Mouse (Mus musculus) hindbrain, embryonic 12.5 days (tissue): ENCODE results near the gene Ahnak. TPM values are rescaled to one million over a fixed set of nuclear protein-coding genes. Genes with fewer than 3 reads are reported as not detected.
A peak's percentile ranks its signal among the peaks of the same experiment; 100 is the strongest.

Experiments used
- ATAC-seq: fragments of 200-750 bp; cut with Nextera tagmentation; 2 replicates; pipeline ENCODE4 v1.8.0; 2017; ENCODE audit warnings: moderate TSS enrichment; ENCODE audit not compliant: low FRiP score
- H3K27ac ChIP-seq: fragments of 300-500 bp; sonication (generic); 2 replicates; pipeline ENCODE4 v1.5.1; 2016; ENCODE audit warnings: mild to moderate bottlenecking
- H3K27me3 ChIP-seq: fragments of 300-500 bp; sonication (generic); 2 replicates; pipeline ENCODE4 v1.6.1; 2016; ENCODE audit warnings: mild to moderate bottlenecking
- H3K36me3 ChIP-seq: fragments of 300-500 bp; sonication (generic); 2 replicates; pipeline ENCODE4 v1.6.1; 2016; ENCODE audit warnings: mild to moderate bottlenecking
- H3K4me1 ChIP-seq: fragments of 300-500 bp; sonication (generic); 2 replicates; pipeline ENCODE4 v1.6.1; 2016
- H3K4me2 ChIP-seq: fragments of 300-500 bp; sonication (generic); replicated peaks from 2 replicates; pipeline ENCODE4 v1.6.1; 2016; ENCODE audit warnings: mild to moderate bottlenecking
- H3K4me3 ChIP-seq: fragments of 300-500 bp; sonication (generic); 2 replicates; pipeline ENCODE4 v1.5.1; 2016; ENCODE audit warnings: mild to moderate bottlenecking
- H3K9ac ChIP-seq: fragments of 300-500 bp; sonication (generic); 2 replicates; pipeline ENCODE4 v1.6.1; 2016; ENCODE audit warnings: mild to moderate bottlenecking, moderate library complexity
- H3K9me3 ChIP-seq: fragments of 300-500 bp; sonication (generic); replicated peaks from 2 replicates; pipeline ENCODE4 v1.6.1; 2016; ENCODE audit warnings: mild to moderate bottlenecking
- WGBS: fragments of 180-500 bp; shearing (Covaris S2); methylation state at CpG from one replicate; pipeline ENCODE4 v1.1.7; 2016; 5-methylcytosine and 5-hydroxymethylcytosine counted together
- polyA plus RNA-seq: library from polyadenylated mRNA; unstranded; fragments of >200 nt; fragmentation: Nextera tagmentation; extraction: Ambion mirVana; gene quantifications from 2 replicates; pipeline ENCODE4 v1.2.1, GENCODE M21; 2016

Gene Ahnak
- 12.7 and 15.4 TPM in 2 replicates for polyA plus RNA-seq

- peaks cover 50% of the 10 kb centered on the region for H3K4me1 ChIP-seq
- peaks cover 47% of the 10 kb centered on the region for H3K27me3 ChIP-seq
- H3K9ac ChIP-seq: peak within 1 kb of the TSS; percentile 71
- H3K27ac ChIP-seq: peak within 1 kb of the TSS; percentile 52; the same call in 1 of the 2 replicates
- peak within 1 kb of the TSS; percentile 49 for H3K4me3 ChIP-seq
- no peaks in the 10 kb centered on the region for H3K9me3 ChIP-seq
- H3K36me3 ChIP-seq: no peaks in the 10 kb centered on the region
- ATAC-seq: peak; percentile 24
- WGBS: under 1% methylated on average over 38 of the region's 42 CpGs
- H3K4me2 ChIP-seq: peak within 1 kb of the TSS; percentile 92
Observed at GRCm38 (mm10) chr19:8989066-8989566, at the start of gene Ahnak. TSS of gene Ahnak (plus strand) at chr19:8989284.

DNA sequence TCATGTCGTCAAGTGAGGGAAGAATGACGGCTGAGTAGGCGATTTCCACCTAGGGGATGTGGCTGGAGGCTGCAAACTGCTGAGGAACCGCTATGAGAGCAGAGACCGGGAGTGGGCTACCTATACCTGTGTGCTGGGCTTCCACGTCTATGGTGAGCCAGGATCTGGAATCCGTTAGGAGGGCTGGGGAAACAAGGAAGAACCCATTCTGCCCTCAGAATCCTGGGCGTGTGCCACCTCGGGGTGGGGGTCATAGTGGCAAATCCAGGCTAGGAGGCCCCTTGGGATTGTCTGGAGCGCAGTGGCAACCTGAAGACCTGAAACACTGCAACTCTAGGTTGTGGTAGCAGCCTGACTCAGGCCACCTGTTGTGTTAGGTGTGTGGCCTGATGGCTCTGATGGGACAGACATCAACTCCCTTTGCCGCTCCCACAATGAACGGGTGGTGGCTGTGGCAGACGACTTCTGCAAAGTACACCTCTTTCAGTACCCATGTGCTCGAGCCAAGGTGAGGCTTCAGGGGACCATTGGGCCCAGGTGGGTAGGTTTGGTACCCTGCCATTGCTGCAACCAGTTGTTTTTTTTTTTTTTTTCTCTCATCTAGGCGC, 48.5 kb upstream of the Ahnak start:
- 83% methylated on average over 15 of the region's 15 CpGs for whole genome bisulfite sequencing
- no peak overlapping the region for H3K27ac ChIP-seq

DNA sequence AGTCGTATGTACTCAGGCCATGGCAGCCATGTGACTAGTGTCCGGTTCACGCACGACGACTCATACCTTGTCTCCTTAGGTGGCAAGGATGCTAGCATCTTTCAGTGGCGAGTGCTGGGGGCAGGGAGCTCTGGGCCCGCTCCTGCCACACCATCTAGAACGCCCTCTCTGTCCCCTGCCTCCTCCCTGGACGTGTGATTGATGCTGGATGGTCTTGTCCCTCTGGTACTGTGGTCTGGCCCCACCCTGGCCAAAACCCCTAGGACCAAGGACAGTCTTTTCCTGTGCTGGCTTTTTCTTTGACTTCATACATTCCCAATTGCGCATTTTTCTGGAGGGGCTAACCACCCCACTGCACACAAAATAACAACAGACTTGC, 48.0 kb upstream of the Ahnak start:
- ATAC-seq: no peak; the same call in 1 of the 2 replicates
- 40% methylated on average over 10 of the region's 10 CpGs for WGBS

More for the DNA sequence above, 48.5 kb upstream of the Ahnak start:
- Histone ChIP-seq H3K9me3 (no peaks in the 10 kb centered on the region), H3K4me2 (peak overlapping the region; percentile 68; the same call in 1 of the 2 replicates), H3K4me3 (no peak overlapping the region), H3K27me3 (no peaks in the 10 kb centered on the region), H3K4me1 (peaks cover 24% of the 10 kb centered on the region), H3K9ac (no peak overlapping the region), H3K36me3 (peaks cover 25% of the 10 kb centered on the region)
- no peak for ATAC-seq

DNA sequence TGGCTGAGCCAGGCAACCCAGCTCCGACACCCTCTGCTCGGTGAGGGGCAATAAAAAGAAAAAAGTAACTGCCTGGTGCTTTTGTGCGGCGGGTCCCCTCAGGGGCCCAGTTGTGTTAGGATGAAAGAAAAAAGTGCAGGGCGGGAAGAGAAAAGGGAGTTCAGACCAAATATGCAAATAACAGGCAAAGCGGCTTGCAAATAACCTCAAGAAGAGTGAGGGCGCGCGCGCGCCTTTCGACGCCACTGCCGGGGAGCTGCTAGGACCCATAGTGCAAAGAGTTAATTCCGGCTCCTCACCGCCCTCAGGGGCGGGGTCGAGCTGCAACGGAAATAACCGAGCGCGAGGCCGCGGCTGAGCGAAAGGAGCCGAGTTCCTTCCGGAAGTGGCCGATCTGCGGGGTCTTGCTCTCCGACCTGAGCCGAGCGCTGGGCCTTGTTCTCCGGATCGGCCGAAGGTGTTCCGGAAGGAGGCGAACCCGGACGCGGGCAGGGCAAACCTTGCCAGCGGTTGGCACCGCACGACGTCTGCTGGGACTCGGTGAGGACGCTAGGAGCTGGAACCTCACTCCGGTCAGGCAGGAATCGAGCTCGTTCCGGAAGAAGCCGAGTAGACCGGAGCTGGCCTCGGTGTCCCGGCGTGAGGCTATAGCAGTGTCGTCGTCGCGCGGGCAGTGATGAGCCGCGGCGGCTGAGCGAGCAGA, 47.4 kb upstream of the Ahnak start, which contains the start of gene Mta2:
Mta2 (plus strand) TSS at position 361 of the 703 bp plus-strand sequence.
- peaks cover 33% of the 10 kb centered on the region for H3K36me3 ChIP-seq
- peak within 1 kb of the TSS; percentile 68 for H3K4me2 ChIP-seq
- peak within 1 kb of the TSS; percentile 97 for H3K27ac ChIP-seq
- ATAC-seq: peak; percentile 95
- no peaks in the 10 kb centered on the region for H3K27me3 ChIP-seq
- H3K4me3 ChIP-seq: peak within 1 kb of the TSS; percentile 83
- under 1% methylated on average over 64 of the region's 64 CpGs for WGBS
- peaks cover 24% of the 10 kb centered on the region for H3K4me1 ChIP-seq
- no peaks in the 10 kb centered on the region for H3K9me3 ChIP-seq
- peak within 1 kb of the TSS; percentile 95 for H3K9ac ChIP-seq

More for the DNA sequence above, 48.0 kb upstream of the Ahnak start:
- peak overlapping the region; percentile 83 for H3K4me3 ChIP-seq
- peak overlapping the region; percentile 97 for H3K27ac ChIP-seq
- H3K4me1 ChIP-seq: peaks cover 24% of the 10 kb centered on the region
- H3K27me3 ChIP-seq: no peaks in the 10 kb centered on the region
- H3K9ac ChIP-seq: peak overlapping the region; percentile 95
- no peaks in the 10 kb centered on the region for H3K9me3 ChIP-seq
- H3K36me3 ChIP-seq: peaks cover 30% of the 10 kb centered on the region
- H3K4me2 ChIP-seq: peak overlapping the region; percentile 68

DNA sequence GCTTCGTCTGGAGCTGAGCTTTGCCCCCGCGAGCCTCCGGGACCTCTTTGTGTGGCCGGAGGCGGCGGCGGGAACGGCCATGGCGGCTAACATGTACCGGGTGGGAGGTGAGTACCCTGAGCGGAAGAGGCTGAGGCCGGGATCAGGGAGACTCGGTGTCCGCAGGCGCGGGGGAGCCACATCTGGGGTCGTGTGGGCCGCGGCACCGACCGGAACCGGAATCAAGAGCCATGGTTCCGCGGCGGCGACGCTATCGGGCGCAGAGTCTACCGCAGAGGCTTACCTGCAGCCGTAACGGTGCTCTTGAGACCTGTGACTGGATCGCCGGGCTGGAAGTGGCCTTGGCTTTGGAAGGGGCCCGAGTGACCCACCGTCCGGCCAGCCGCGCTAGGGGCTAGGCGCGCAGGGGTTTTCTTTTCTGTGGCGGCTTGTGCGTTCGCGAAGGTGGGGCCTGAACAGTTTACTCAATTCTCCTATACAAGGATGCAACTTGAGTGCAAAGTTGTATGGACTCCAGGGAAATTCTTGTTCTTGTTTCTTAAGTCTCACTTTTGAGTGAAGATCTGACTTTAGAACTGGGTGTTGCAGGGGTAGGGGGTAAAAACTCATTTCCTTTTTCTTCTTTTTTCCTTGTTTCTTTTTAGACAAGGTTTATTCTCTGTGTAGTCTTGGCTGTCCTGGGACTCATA, 46.7 kb upstream of the Ahnak start:
- Histone ChIP-seq H3K4me3 (peak overlapping the region; percentile 83), H3K9ac (peak overlapping the region; percentile 95), H3K27ac (peak overlapping the region; percentile 97), H3K27me3 (no peaks in the 10 kb centered on the region), H3K4me2 (peak overlapping the region; percentile 68), H3K36me3 (peaks cover 33% of the 10 kb centered on the region), H3K9me3 (no peaks in the 10 kb centered on the region), H3K4me1 (peaks cover 24% of the 10 kb centered on the region)
- whole genome bisulfite sequencing: under 1% methylated on average over 46 of the region's 46 CpGs
- ATAC-seq: peak; percentile 72

GRCm38 (mm10) chr19:8943047-8943446, 46.0 kb upstream of the Ahnak start:
- Histone ChIP-seq H3K4me3 (peak overlapping the region; percentile 83), H3K36me3 (peaks cover 38% of the 10 kb centered on the region), H3K4me1 (peaks cover 24% of the 10 kb centered on the region), H3K4me2 (peak overlapping the region; percentile 68), H3K27ac (no peak overlapping the region), H3K9ac (peak overlapping the region; percentile 95), H3K9me3 (no peaks in the 10 kb centered on the region), H3K27me3 (no peaks in the 10 kb centered on the region)
- WGBS: 75% methylated on average over 2 of the region's 2 CpGs
- no peak for ATAC-seq

DNA sequence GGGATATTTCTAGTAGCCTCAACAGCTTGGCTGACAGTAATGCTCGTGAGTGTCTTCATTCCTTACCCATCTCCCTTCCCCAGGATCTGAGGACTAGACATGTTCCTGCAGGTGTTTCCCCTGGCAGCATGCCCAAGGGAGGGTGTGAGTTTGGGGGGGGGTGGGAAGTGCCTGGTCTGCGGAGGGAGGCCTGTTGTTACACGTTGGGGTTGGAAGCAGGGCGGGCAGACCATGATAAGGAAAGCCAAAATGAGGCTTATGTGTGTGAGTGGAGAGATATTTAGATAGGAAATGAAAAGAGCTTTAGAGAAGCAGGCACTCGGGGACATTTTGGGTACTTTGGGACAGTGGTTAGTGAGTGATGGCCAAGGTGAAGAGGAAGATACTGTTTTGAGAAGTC, 45.0 kb upstream of the Ahnak start:
- peak overlapping the region; percentile 68 for H3K4me2 ChIP-seq
- H3K36me3 ChIP-seq: peaks cover 48% of the 10 kb centered on the region
- no peak overlapping the region for H3K27ac ChIP-seq
- peak overlapping the region; percentile 47; the same call in 1 of the 2 replicates for H3K9ac ChIP-seq
- H3K4me3 ChIP-seq: no peak overlapping the region
- peaks cover 24% of the 10 kb centered on the region for H3K4me1 ChIP-seq
- 69% methylated on average over 5 of the region's 5 CpGs for WGBS
- ATAC-seq: no peak
- H3K9me3 ChIP-seq: no peaks in the 10 kb centered on the region
- no peaks in the 10 kb centered on the region for H3K27me3 ChIP-seq

DNA sequence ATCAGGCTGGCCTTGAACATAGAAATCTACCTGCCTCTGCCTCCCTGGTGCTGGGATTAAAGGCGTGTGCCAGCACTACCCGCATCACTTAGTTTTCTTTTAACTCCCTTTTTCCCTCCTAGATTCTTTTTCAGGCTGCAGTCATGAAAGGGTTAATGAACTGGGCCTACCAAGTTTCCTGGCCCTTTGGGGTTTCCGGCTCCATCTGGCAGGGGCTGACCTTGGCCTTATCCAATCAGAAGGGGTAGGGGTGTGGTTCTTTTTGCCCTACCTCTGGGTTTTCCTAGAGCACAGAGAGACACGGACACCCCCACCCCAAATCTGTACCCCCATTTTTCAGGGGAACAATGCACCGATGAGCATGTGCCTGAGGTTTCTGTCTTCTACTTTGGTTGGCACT, 44.3 kb upstream of the Ahnak start:
- Histone ChIP-seq H3K27me3 (no peaks in the 10 kb centered on the region), H3K9ac (no peak overlapping the region), H3K36me3 (peaks cover 55% of the 10 kb centered on the region), H3K4me1 (peaks cover 24% of the 10 kb centered on the region), H3K4me2 (peak overlapping the region; percentile 35), H3K4me3 (0 out of 2 replicates have a peak overlapping the region, but pooled peaks have one; percentile 4), H3K27ac (no peak overlapping the region), H3K9me3 (no peaks in the 10 kb centered on the region)
- no peak for ATAC-seq
- 43% methylated on average over 5 of the region's 5 CpGs for WGBS

DNA sequence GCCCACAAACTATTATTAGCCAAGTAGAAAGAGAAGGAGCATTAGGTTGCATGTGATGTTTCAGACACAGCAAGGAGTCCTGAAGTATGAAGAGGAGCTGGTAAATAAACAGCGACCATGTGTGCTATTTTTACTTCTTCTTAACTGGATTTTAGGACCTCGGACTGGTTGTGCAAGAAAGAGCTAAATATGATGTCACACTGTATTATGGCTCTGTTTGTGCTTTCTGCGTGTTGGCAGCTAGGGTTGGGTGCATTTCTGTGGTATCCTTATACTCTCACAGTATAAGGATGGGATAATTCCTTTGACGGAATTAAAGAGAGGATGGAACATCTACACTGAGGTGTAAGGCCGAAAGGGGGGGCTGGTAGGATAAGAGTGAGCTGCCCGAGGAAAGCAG, 43.8 kb upstream of the Ahnak start:
- H3K9ac ChIP-seq: peak overlapping the region; percentile 19; the same call in 1 of the 2 replicates
- 85% methylated on average over 6 of the region's 6 CpGs for WGBS

GRCm38 (mm10) chr19:8946929-8947328, 42.2 kb upstream of the Ahnak start:
- no peak overlapping the region for H3K4me3 ChIP-seq
- H3K36me3 ChIP-seq: peaks cover 76% of the 10 kb centered on the region
- H3K27me3 ChIP-seq: no peaks in the 10 kb centered on the region
- no peaks in the 10 kb centered on the region for H3K9me3 ChIP-seq
- H3K4me2 ChIP-seq: no peak overlapping the region
- H3K9ac ChIP-seq: no peak overlapping the region
- ATAC-seq: no peak
- peaks cover 18% of the 10 kb centered on the region for H3K4me1 ChIP-seq
- no peak overlapping the region for H3K27ac ChIP-seq
- 98% methylated on average over 7 of the region's 7 CpGs for WGBS

More for the DNA sequence above, 43.8 kb upstream of the Ahnak start:
- H3K27me3 ChIP-seq: no peaks in the 10 kb centered on the region
- peak overlapping the region; percentile 35 for H3K4me2 ChIP-seq
- H3K4me1 ChIP-seq: peaks cover 24% of the 10 kb centered on the region
- H3K9me3 ChIP-seq: no peaks in the 10 kb centered on the region
- 0 out of 2 replicates have a peak overlapping the region, but pooled peaks have one; percentile 4 for H3K4me3 ChIP-seq
- peaks cover 59% of the 10 kb centered on the region for H3K36me3 ChIP-seq
- no peak for ATAC-seq
- no peak overlapping the region for H3K27ac ChIP-seq

DNA sequence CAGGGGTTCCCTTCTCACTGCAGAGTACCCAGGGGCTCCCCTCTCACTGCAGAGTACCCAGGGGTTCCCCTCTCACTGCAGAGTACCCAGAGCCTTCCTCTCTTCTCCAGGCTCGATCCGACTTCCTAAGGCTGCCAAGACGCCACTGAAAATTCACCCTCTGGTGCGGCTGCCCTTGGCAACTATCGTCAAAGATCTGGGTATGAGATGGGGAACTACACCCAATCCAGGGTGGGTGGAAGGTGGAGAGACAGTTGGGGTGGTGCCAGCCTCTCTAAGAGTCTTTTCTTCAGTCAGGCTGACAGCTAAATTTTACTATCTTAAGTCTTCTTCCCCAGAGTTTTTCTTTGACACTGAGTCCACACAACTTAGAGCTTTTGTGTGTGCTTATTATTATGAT, 38.9 kb upstream of the Ahnak start:
- no peak overlapping the region for H3K9ac ChIP-seq
- peaks cover 23% of the 10 kb centered on the region for H3K4me1 ChIP-seq
- peaks cover 72% of the 10 kb centered on the region for H3K36me3 ChIP-seq
- no peaks in the 10 kb centered on the region for H3K27me3 ChIP-seq
- H3K9me3 ChIP-seq: no peaks in the 10 kb centered on the region
- H3K4me2 ChIP-seq: no peak overlapping the region
- H3K27ac ChIP-seq: no peak overlapping the region
- no peak overlapping the region for H3K4me3 ChIP-seq
- WGBS: 95% methylated on average over 5 of the region's 5 CpGs
- no peak for ATAC-seq

- no peak overlapping the region for H3K4me3 ChIP-seq
- H3K27ac ChIP-seq: peak overlapping the region; percentile 93
- no peaks in the 10 kb centered on the region for H3K9me3 ChIP-seq
- peaks cover 25% of the 10 kb centered on the region for H3K4me1 ChIP-seq
- ATAC-seq: no peak
- H3K4me2 ChIP-seq: no peak overlapping the region
- H3K9ac ChIP-seq: no peak overlapping the region
- H3K36me3 ChIP-seq: peaks cover 67% of the 10 kb centered on the region
- H3K27me3 ChIP-seq: no peaks in the 10 kb centered on the region
- WGBS: 87% methylated on average over 9 of the region's 9 CpGs
Observed at GRCm38 (mm10) chr19:8952241-8952640, 36.8 kb upstream of the Ahnak start.
